Mouse (Mus musculus): ENCODE results near the gene Plekha8.

DNA sequence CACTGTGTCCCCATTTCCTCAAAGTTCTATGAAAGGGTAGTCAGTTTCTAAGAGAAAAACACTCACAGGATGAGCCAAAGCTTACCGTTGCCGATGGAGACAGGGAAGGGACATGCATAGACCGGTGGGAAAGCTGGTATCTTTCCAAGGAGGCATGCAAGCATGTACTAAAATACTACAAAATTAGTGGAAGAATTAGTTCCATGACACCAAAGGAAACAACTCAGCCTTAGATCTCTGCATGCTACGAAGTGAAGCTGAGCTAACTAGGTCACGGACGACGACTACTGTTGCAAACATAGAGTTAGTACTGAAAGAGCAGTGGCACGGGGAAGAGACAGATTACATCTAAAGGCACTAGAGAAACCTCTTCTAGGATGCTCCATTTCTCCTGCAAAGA, 8.0 kb upstream of the Plekha8 start:
- no peak for TF ChIP-seq CTCF (IDR thresholded peaks at IDR 0.05; ENCODE audit: low read depth, low read length)
- TF ChIP-seq POLR2A (IDR thresholded peaks at IDR 0.05; ENCODE audit: borderline replicate concordance, low read depth, low read length) = no peak
